Mouse (Mus musculus): ENCODE measurements at regions not wholly inside any gene's neighbourhood (a gene's known extent, or its start where the extent isn't known, plus 50 kb on each side); places are given as distances from the start of the nearest gene placed in this dataset.

GRCm38 (mm10) chr12:59834809-59835208 is 615.3 kb upstream of the Fbxo33 start:
- no peak for DNase-seq

DNA sequence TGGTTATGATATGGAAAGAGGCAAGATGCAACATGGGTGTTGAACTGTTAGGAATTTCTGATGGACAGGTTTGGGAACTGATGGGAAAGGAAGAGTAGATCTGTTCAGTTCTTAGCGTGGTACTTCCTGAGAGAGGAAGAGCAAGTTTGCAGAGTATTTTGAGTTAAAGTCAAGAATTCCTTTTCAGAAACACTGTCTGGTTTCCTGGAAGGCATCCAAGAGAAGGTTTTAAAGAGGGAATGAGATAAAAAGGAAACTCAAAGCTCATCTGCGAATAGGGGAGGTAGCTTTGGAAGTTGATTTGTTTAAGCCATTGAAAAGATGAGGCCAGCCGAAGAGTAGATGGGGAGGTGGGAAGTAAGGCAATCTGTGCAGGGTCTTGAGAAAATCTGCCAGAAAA is 603.4 kb upstream of the Fbxo33 start:
- no peak for DNase-seq

DNA sequence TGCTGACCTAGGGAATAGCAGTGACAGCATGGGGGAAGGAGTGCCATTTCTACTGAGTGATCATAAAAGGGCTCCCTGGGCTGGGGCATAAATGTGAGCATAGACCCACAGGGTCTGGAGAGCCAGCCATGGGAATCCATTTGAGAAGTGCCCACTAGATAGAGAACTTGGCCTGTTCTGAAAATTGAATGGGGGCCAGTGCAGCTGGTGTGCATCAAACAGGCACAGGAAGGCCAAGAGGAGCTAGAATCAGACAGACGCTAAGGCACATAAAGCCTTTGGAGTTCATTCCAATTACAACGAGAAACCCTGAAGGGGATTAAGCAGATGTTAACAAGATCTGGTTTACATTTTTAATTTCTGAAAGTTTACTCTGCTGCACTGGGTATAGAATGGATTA is 602.9 kb upstream of the Fbxo33 start:
- no peak for DNase-seq

DNA sequence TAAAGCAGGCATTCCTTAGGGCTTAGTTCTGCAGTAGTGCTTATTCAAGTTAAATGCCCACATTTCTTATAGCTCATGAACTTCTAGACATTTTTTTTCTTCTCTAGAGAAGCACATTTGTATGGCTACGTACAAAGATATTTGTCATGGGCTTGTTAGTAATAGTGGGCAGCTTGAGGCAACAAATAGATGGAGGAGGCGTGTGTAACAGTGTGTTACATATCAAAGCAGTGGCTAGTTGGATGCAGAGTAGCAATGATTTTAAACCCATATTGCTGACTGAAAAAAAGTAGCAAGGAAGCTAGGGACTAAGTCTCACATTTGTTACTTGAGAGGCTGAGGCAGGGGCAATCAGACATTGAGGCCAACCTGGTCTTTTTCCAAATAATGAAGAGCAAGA is 602.2 kb upstream of the Fbxo33 start:
- DNase-seq, result no peak

GRCm38 (mm10) chr12:59815965-59816364 is 596.4 kb upstream of the Fbxo33 start:
- no peak for DNase-seq

- no peak for DNase-seq
These were observed 594.8 kb upstream of the Fbxo33 start for GRCm38 (mm10) chr12:59814356-59814755.

DNA sequence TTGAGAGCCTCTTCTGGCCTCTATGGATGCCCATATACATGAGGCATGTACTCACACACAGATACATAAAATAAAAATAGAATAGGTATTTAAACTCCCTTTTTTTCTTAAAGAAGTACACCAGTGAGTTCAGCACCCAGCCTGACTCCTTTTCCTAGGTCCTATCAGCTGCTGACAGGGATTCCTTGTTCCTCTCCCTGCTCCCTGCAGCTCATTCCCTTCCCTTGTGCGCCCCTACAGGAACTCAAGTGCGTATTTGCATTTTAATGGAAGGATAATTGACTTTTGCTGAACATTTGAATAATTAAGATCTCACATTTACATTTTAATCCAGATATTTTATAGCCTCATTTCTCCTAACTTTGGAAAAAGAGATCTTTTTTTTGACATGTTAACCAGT is 589.7 kb upstream of the Fbxo33 start:
- DNase-seq, result no peak

GRCm38 (mm10) chr12:59798051-59798450 is 578.5 kb upstream of the Fbxo33 start:
- DNase-seq, result no peak

DNA sequence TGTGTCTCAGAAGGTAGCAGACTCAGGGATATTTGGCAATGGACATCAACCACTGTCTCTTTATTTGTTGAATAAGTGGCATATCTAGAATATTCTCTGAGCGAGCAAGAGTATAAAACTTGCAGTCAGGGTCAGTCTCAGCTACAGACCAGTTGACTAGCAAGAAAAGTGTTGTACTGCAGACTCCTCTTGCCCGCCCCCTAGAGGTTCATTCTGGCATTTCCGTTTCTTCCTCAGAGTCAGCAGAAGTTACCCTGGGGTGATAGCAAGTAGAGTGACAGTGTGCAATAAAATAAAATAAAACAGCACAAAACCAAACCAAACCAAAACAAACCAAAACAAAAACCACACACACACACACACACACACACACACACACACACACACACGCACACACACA is 571.9 kb upstream of the Fbxo33 start:
- no peak for DNase-seq

DNA sequence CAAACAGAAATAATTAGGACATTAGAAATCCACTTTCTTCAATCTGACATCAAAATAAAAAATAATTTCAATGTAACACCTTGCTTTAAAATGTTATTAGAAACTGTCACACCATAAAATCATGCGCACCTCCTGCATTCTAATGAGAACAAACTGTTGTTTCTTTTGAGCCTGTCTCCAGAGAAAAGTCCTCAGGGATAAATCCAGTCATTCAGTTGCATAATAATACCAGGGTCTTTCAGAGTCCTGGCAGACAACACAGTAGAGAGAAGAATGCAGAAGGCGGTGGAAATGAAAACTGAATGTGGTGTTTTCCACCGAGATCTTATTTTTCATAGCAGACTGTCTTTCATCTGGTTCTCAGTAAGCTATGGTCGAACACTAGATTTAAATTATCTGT is 567.3 kb upstream of the Fbxo33 start:
- DNase-seq, result no peak

DNA sequence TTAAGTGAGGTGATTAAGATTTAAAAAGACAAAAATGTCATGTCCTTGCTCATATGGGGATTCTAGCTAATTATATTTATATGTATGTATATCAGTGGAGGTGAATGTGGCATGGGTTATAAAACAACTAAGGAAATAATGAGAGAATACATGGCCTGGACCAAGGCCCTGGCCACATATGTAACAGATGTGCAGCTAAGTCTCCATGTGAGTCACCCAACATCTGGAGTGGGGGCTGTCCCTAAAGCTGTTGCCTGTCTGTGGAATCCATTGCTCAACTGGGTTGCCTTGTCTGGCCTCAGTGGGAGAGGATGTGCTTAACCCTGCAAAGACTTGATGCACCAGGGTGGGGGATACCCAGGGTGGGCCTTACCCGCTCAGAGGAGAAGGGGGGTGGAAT is 551.5 kb upstream of the Fbxo33 start:
- no peak for DNase-seq

GRCm38 (mm10) chr12:59762260-59762659 is 542.7 kb upstream of the Fbxo33 start:
- no peak for DNase-seq

DNA sequence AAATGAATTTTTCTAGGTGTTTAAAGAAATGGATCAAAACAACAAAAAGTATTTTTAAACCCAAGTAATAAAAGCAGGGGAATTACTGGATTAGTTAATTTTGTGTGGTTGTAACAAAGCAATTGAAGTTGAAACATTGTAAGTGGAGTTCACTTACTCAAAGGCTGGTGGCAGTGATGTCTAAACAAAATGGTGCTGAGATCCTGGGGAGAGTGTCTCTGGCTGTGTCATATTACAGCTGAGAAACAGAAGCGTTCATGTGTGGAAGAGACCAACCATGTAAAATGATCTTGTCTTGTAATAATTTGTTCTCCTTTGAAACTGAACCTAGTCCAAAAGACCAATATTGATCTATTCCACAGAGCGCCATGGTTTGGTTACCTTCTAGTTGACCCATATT is 525.2 kb upstream of the Fbxo33 start:
- DNase-seq, result no peak

- no peak for DNase-seq
These were observed 523.7 kb upstream of the Fbxo33 start for GRCm38 (mm10) chr12:59743211-59743610.

DNA sequence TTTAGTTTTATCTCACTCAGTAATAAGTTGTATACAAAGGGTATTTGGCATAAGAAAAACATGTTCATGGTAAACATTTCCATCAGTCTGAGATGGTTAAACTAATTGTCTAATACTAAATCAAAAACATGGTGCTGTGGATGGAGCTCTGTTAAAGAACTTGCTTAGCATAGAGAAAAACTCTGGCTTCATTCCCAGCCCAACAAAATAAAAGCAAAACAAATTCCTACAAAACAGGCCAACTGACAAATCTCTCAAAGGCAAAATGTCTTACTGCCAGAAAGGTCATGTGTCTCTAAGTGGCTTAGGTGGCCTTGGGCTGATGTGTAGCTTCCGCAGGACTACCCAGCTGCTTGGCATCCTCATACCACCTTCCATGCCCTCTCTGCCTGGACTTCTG is 505.4 kb upstream of the Fbxo33 start:
- no peak for DNase-seq

GRCm38 (mm10) chr12:59722471-59723182 is 503.1 kb upstream of the Fbxo33 start:
- DNase-seq, result peak; percentile 1

DNA sequence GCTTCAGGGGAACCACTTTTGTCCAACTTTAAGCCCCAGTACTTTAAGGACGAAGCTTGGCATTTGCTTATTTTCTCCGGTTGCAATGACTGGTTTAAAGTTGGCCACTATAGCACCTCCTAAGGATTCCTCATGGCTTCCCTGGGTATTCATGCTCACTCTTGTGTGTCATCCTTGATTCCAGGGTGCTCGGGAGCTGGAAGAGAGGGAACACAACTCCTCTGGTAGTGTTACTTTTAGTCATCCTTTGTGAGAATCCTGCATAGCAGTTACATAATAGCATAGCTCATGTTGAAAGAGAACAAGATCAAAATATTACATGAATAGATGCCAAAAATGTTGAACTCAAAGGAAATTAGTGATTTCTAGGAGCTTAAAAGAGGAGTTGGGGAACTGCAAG is 493.7 kb upstream of the Fbxo33 start:
- no peak for DNase-seq

DNA sequence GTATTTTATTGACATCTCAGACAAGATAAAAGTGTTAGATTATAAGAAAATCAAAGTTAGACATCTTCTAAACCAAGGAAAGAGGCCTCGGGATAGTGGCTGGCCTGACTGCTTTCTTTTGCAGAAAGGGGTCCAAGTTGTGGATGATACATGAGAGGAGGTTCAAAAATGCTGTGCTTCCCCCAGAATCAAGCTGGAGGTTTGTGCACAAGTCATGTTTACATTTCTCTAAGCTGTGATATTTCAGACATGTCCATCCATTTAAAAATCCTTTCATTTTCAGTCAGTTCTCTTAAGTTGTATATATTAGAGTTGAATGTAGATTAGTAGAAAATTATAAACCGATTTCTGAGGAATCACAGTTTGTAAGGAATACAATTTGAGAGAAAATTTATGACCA is 463.7 kb upstream of the Fbxo33 start:
- DNase-seq, result no peak

DNA sequence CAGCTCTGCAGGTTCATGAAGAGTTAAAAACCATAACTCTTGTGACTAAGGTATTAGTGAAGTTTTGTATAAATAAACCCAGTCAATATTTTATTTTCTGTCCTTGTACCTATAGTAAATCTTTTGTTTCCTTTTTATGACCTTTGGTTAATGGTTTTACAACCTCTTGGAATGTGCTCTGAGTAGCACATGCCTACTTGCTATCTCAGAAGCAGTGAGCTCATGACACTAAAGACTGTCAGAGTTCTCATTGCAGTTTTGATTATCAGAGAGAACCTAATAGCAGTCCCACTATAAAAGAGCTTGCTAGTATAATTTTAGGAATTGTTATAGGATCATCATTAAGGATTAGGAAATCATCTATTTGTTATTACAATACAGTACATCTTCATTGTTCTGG is 443.6 kb upstream of the Fbxo33 start:
- DNase-seq, result no peak

- no peak for DNase-seq
These were observed 411.2 kb upstream of the Fbxo33 start for GRCm38 (mm10) chr12:59630678-59631077.

- DNase-seq, result no peak
These were observed 403.6 kb upstream of the Fbxo33 start for GRCm38 (mm10) chr12:59623147-59623546.

DNA sequence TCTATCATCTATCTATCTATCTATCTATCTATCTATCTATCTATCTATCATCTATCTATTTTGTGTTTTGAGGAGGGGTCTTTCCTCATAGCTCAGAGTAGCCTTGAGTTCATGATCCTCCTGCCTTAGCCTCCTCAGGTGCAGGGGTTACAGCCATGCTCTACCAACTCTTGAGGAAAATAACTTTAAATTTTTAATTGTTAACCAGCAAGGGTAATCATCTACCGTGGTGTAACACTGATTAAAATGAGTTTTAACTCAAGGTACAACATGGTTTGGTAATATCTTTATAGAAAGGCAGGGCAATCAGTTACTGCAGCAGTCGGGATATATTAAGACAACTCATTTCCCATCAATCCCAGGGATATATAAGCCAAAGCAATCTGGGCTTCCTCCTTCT is 401.6 kb upstream of the Fbxo33 start:
- no peak for DNase-seq

DNA sequence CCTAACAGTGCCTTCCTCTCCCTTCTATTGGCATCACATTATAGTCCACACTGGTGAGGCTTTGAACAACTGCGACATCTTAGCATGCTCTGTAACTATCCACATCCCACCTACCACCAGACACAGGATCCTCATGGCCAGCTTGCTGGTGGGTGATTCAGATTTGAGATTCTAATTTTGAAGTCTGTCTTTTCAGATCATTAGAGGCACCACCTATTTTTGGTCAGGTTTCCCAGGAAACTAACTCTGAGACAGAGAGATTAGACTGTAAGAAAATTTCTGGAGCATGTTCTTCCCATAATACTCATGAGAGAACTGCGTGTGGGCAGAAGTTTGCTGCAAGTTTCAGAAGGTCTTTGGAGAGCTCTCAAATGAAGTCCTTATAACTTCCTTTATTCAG is 400.8 kb upstream of the Fbxo33 start:
- DNase-seq, result no peak

DNA sequence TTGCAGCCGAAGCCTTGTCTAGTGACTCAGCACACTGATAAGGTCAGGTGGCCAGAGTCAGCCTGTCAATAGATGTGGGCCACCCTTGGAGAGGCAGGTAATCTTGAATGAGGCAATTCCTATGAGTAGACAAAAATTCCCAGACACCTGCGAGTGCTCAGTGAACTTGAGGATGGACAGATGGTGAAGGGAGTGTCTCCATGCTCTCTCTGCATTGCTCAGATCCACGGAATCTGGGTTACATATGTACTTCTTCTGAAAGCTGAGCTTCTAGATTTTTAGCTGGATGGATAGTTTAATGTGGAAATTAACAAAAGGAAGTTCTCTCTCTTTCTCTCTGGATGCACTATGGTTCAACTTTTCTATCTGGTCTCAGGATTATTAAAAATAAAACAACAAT is 396.6 kb upstream of the Fbxo33 start:
- no peak for DNase-seq

- DNase-seq, result peak; percentile 28
These were observed 380.3 kb upstream of the Fbxo33 start for GRCm38 (mm10) chr12:59599785-59600184.

- no peak for DNase-seq
These were observed 369.8 kb upstream of the Fbxo33 start for GRCm38 (mm10) chr12:59589354-59589753.

Data from kidney, adult 11 months (tissue).